ENCODE assay signal across 14 mouse cellular contexts in the genomic region with DNA sequence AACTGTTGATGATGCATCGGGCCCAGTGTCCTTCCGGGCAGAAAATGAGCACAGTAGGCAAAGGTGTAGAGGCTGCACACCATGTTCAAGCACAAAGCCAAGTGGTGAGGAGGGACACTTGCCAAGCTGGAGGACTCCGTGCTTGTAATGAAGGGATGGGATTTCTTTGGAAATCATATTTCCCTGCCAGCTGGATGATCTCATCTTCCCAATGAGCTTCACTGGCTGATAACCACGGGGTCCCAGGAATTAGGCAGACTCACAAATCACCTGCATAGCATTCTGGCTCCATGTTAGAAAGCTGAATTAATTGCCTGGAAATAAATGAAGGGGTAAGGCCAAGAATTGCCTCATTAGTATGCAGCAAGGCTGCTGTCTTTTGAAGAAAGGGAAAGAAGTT.
A peak's percentile ranks its signal among the peaks of the same experiment; 100 is the strongest.
DNase-seq lines count a peak whose midpoint lies in the region; ATAC-seq lines count a peak whose summit lies in the region.
"Had no signal": no experiment of that assay in that cellular context is flagged by ENCODE, and none has a peak within 500 bp of the region (broad histone marks: within the 10 kb centered on the region; RNA-seq: fewer than 3 reads in every experiment).

No protein-coding gene starts in this region.

- 74% methylated on average over 4 of the region's 4 CpGs for whole genome bisulfite sequencing in neural tube, embryonic 11.5 days
- WGBS in forebrain, embryonic 12.5 days: 49% methylated on average over 4 of the region's 4 CpGs
- 39% methylated on average over 4 of the region's 4 CpGs for WGBS in neural tube, embryonic 15.5 days
- 60% methylated on average over 4 of the region's 4 CpGs for WGBS in kidney, embryonic 15.5 days

- H3K4me3 ChIP-seq in neural tube, embryonic 11.5 days (ENCODE audit: low read depth, low read length): no peak overlapping the region
- no peak overlapping the region for H3K4me3 ChIP-seq in forebrain, embryonic 12.5 days (replicated peaks)
- no peak overlapping the region for H3K4me3 ChIP-seq in neural tube, embryonic 15.5 days (replicated peaks)
- H3K4me3 ChIP-seq in kidney, embryonic 15.5 days (replicated peaks): no peak overlapping the region
- H3K4me3 ChIP-seq: heart, embryonic 10.5 days; limb, embryonic 13.5 days; midbrain, embryonic 15.5 days had no signal

- H3K4me2 ChIP-seq in neural tube, embryonic 11.5 days (ENCODE audit: low read depth): no peak overlapping the region
- H3K4me2 ChIP-seq in forebrain, embryonic 12.5 days: no peak overlapping the region
- no peak overlapping the region for H3K4me2 ChIP-seq in neural tube, embryonic 15.5 days
- no peak overlapping the region for H3K4me2 ChIP-seq in kidney, embryonic 15.5 days
- H3K4me2 ChIP-seq: limb, embryonic 13.5 days; midbrain, embryonic 15.5 days had no signal

- H3K27ac ChIP-seq in neural tube, embryonic 11.5 days (ENCODE audit: low read depth, low read length): no peak overlapping the region
- H3K27ac ChIP-seq in forebrain, embryonic 12.5 days: no peak overlapping the region
- H3K27ac ChIP-seq in neural tube, embryonic 15.5 days (replicated peaks): 0 out of 2 replicates have a peak overlapping the region, but pooled peaks have one; percentile 10
- H3K27ac ChIP-seq in kidney, embryonic 15.5 days: no peak overlapping the region
- H3K27ac ChIP-seq: heart, embryonic 10.5 days; limb, embryonic 13.5 days had no signal

- no peaks in the 10 kb centered on the region for H3K36me3 ChIP-seq in neural tube, embryonic 11.5 days (ENCODE audit: control insufficient read depth, insufficient read depth, low read length)
- H3K36me3 ChIP-seq in forebrain, embryonic 12.5 days (replicated peaks): no peaks in the 10 kb centered on the region
- no peaks in the 10 kb centered on the region for H3K36me3 ChIP-seq in neural tube, embryonic 15.5 days
- no peaks in the 10 kb centered on the region for H3K36me3 ChIP-seq in kidney, embryonic 15.5 days
- H3K36me3 ChIP-seq: heart, embryonic 10.5 days; limb, embryonic 13.5 days; midbrain, embryonic 15.5 days had no signal

- H3K9ac ChIP-seq in neural tube, embryonic 11.5 days (ENCODE audit: low read length): no peak overlapping the region
- H3K9ac ChIP-seq in forebrain, embryonic 12.5 days: no peak overlapping the region
- no peak overlapping the region for H3K9ac ChIP-seq in neural tube, embryonic 15.5 days (replicated peaks)
- H3K9ac ChIP-seq in kidney, embryonic 15.5 days: no peak overlapping the region
- H3K9ac ChIP-seq: limb, embryonic 13.5 days; midbrain, embryonic 15.5 days had no signal

- H3K9me3 ChIP-seq in neural tube, embryonic 11.5 days (ENCODE audit: control insufficient read depth, low read length): no peaks in the 10 kb centered on the region
- H3K9me3 ChIP-seq in forebrain, embryonic 12.5 days: no peaks in the 10 kb centered on the region
- no peaks in the 10 kb centered on the region for H3K9me3 ChIP-seq in neural tube, embryonic 15.5 days (replicated peaks)
- no peaks in the 10 kb centered on the region for H3K9me3 ChIP-seq in kidney, embryonic 15.5 days (replicated peaks)
- H3K9me3 ChIP-seq: heart, embryonic 10.5 days; limb, embryonic 13.5 days; midbrain, embryonic 15.5 days had no signal

- H3K27me3 ChIP-seq in neural tube, embryonic 11.5 days (ENCODE audit: control insufficient read depth, insufficient read depth, low read length): no peaks in the 10 kb centered on the region
- H3K27me3 ChIP-seq in forebrain, embryonic 12.5 days: no peaks in the 10 kb centered on the region
- H3K27me3 ChIP-seq in neural tube, embryonic 15.5 days (replicated peaks): no peaks in the 10 kb centered on the region
- no peaks in the 10 kb centered on the region for H3K27me3 ChIP-seq in kidney, embryonic 15.5 days
- H3K27me3 ChIP-seq: limb, embryonic 13.5 days; midbrain, embryonic 15.5 days had no signal

- DNase-seq in embryo, embryonic 11 days: peak; percentile 3
- no peak for DNase-seq in embryo, embryonic 10.5 days (ENCODE audit: low spot score)
- no peak for DNase-seq in neural tube, embryonic 11.5 days (ENCODE audit: low spot score)
- DNase-seq in neural tube, embryonic 10.5 days (ENCODE audit: extremely low spot score, low spot score): no peak
- DNase-seq in kidney, adult 11 months: no peak
- DNase-seq: adrenal gland, adult 8-10 months; gastrocnemius, postnatal 14 days had no signal

- no peaks in the 10 kb centered on the region for H3K4me1 ChIP-seq in neural tube, embryonic 11.5 days (ENCODE audit: control insufficient read depth, insufficient read depth, low read length)
- H3K4me1 ChIP-seq in forebrain, embryonic 12.5 days: peaks cover 4% of the 10 kb centered on the region
- H3K4me1 ChIP-seq in neural tube, embryonic 15.5 days: peaks cover 15% of the 10 kb centered on the region
- H3K4me1 ChIP-seq in kidney, embryonic 15.5 days: no peaks in the 10 kb centered on the region
- H3K4me1 ChIP-seq: heart, embryonic 10.5 days had no signal

- peak; percentile 65 for ATAC-seq in neural tube, embryonic 11.5 days (ENCODE audit: insufficient read depth, low FRiP score, low TSS enrichment)
- peak; percentile 58; the same call in 1 of the 2 replicates for ATAC-seq in forebrain, embryonic 12.5 days (ENCODE audit: low FRiP score)
- ATAC-seq in neural tube, embryonic 15.5 days (ENCODE audit: low FRiP score): peak; percentile 57; the same call in 1 of the 2 replicates
- ATAC-seq in kidney, embryonic 15.5 days (replicated peaks; ENCODE audit: low FRiP score): no peak
- ATAC-seq: intestine, postnatal 0 days; midbrain, embryonic 15.5 days had no signal
